Mouse (Mus musculus) left cerebral cortex, postnatal 25 days (tissue): ENCODE measurements around the gene Olr1. TPM values are rescaled to one million over a fixed set of nuclear protein-coding genes. Genes with fewer than 3 reads are reported as not detected.

Experiments used
- total RNA-seq, 2 experiments: library from RNA; stranded (reverse); gene quantifications; 2 replicates each; pipeline ENCODE4 v1.2.3; 2021

Olr1 gene
- total RNA-seq, 2 experiments from 2014 or later, result not detected

Other genes starting within 250 kb of the Olr1 start
- gene Cd69, start 231.7 kb downstream of the Olr1 start, total RNA-seq, result not detected
- gene 4922502D21Rik, start 175.4 kb downstream of the Olr1 start, total RNA-seq, result not detected
- gene Clec12a, start 164.5 kb downstream of the Olr1 start, total RNA-seq, result under 1 TPM in 1 of 2 experiments, not detected in 1; 0.28 TPM
- not detected for gene Clec12b, start 121.3 kb downstream of the Olr1 start, total RNA-seq
- not detected for gene Clec1b, start 109.9 kb downstream of the Olr1 start, total RNA-seq
- not detected for gene Clec9a, start 98.3 kb downstream of the Olr1 start, total RNA-seq
- gene Clec1a, start 55.2 kb downstream of the Olr1 start, total RNA-seq, result under 1 TPM; 0.66 to 0.85 TPM
- not detected for gene Tmem52b, start 5.4 kb upstream of the Olr1 start, total RNA-seq
- gene Gabarapl1, start 26.0 kb upstream of the Olr1 start, total RNA-seq, result 100 to 1,000 TPM; 690 to 697 TPM
- not detected for gene Klre1, start 70.7 kb upstream of the Olr1 start, total RNA-seq
- gene Klrd1, start 84.6 kb upstream of the Olr1 start, total RNA-seq, result not detected
- not detected for gene Klrk1, start 116.7 kb upstream of the Olr1 start, total RNA-seq
- not detected for gene Klrc3, start 136.2 kb upstream of the Olr1 start, total RNA-seq
- not detected for gene Klrc2, start 153.5 kb upstream of the Olr1 start, total RNA-seq
- gene Klrc1, start 171.8 kb upstream of the Olr1 start, total RNA-seq, result not detected
- not detected for gene Klri1, start 210.0 kb upstream of the Olr1 start, total RNA-seq
- gene Klri2, start 233.3 kb upstream of the Olr1 start, total RNA-seq, result not detected